Mouse (Mus musculus) adrenal gland, postnatal 36 days (tissue): ENCODE data around the gene Sowahc. TPM values are rescaled to one million over a fixed set of nuclear protein-coding genes. Genes with fewer than 3 reads are reported as not detected.

Source experiments
- DNase-seq, 2 experiments: peaks; one replicate each; pipeline ENCODE4 v3.0.0; 2021; ENCODE audit warnings: mixed read lengths in 1 of 2
- total RNA-seq, 2 experiments: library from RNA; stranded (reverse); gene quantifications; 2 replicates each; pipeline ENCODE4 v1.2.3; 2021

Sowahc gene
- total RNA-seq, 2 experiments from 2014 or later: 32.1 to 34.5 TPM

- no peak for DNase-seq
These were observed 31.9 kb downstream of the Sowahc start for GRCm38 (mm10) chr10:59253541-59254079.

DNA sequence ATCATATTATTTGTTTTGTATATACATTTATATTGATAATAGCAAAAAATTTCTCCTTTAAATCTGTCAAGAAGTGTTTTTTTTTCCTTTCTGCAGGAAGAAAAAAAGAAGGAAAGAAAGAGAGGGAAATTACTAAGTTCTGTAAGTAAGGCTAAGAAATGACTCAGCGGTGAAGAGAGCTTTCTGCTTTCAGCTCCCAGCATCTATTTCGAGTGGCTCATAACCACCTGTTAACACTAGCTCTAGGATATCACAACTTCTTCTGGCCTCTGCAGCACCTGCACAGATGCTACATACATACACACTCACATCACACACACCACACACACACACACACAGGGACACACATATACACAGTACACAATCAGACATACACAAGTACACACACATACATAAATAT lies 34.8 kb downstream of the Sowahc start:
- DNase-seq: no peak

- DNase-seq: no peak
These were observed 37.8 kb downstream of the Sowahc start for GRCm38 (mm10) chr10:59259572-59259971.

GRCm38 (mm10) chr10:59261603-59262002 lies 39.9 kb downstream of the Sowahc start:
- DNase-seq: peak; percentile 28 to 33

DNA sequence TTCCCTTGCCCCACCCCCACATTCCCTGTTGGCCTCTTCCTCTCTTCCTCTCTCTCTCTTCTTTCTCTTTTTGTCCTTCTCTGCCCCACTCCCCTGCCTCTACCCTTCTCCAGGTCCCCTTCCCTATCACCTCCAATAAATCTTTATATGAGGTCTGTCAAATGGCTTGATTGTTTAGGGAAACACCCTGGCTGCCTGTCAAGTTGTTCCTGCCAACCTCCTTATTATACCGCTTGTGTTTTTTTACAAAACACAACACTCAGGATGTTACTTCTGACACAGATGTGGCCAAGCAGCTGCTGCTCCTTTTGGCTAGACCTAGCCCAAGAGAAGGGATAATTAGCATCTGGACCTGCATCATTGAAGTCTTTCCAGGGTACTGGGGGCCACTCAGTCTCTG lies 40.3 kb downstream of the Sowahc start:
- DNase-seq: no peak

DNA sequence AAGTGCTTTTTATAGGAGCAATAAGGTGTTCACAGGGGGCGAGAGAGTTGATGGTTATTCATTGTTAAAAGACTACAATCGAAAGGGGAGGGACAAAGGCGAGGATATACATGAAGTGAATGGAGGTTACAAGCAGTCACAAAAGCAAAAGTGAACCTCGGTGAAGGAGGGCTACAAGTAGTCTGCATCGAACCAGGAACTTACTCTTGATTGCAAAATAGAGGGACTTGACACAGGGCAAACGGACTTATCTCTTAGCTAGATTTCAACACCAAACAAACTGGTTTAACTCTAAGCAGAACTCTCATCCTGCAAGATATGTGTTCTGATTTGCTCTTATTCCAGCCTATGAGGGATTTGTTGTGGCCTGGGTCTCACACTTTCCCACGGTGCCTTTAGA lies 41.2 kb downstream of the Sowahc start:
- no peak for DNase-seq

- no peak for DNase-seq
These were observed 43.3 kb downstream of the Sowahc start for GRCm38 (mm10) chr10:59265067-59265466.

GRCm38 (mm10) chr10:59265674-59266073 lies 43.9 kb downstream of the Sowahc start:
- no peak for DNase-seq

GRCm38 (mm10) chr10:59266097-59266496 lies 44.3 kb downstream of the Sowahc start:
- peak; percentile 84 to 93 for DNase-seq

DNA sequence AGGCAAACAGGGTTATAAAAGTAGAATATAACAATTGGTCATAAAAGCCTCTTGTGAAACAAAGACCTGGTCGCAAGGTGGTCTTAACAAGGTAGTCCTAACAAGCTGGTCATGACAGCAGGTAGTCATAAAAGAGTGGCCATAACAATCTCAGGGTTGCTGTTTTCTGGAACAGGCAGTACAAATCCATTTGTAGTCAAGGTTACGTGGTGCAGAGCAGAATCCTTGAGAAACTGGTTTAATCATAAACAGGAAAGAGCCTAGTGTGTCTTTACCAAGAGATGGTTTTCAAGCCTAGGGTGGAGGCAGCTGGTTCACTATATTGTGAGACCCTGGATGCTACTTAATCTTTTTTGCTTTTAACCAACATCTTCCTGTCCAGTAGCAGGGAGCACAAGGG lies 45.5 kb downstream of the Sowahc start:
- no peak for DNase-seq

- DNase-seq: no peak
These were observed 46.4 kb downstream of the Sowahc start for GRCm38 (mm10) chr10:59268109-59268508.

GRCm38 (mm10) chr10:59268754-59269153 lies 47.0 kb downstream of the Sowahc start:
- no peak for DNase-seq

GRCm38 (mm10) chr10:59275745-59276144 lies 54.0 kb downstream of the Sowahc start:
- no peak for DNase-seq

Other genes with a start within 250 kb of the Sowahc start
- 10 to 100 TPM; 42.4 to 61.2 TPM for gene Sept10, start 106 bp upstream of the Sowahc start, total RNA-seq
- 10 to 100 TPM; 31.1 to 73.6 TPM for gene P4ha1, start 101.3 kb downstream of the Sowahc start, total RNA-seq
- gene Gm10273, start 173.7 kb downstream of the Sowahc start, total RNA-seq: 10 to 100 TPM; 75.5 to 75.7 TPM
- gene Pla2g12b, start 181.7 kb downstream of the Sowahc start, total RNA-seq: not detected
- gene Oit3, start 219.8 kb downstream of the Sowahc start, total RNA-seq: 1 to 10 TPM; 2.8 to 3.7 TPM